Mouse (Mus musculus) activated CD4-positive, CD25-positive, alpha-beta regulatory T cell (primary cell): ENCODE data around the gene Hmcn1. TPM values are rescaled to one million over a fixed set of nuclear protein-coding genes. Genes with fewer than 3 reads are reported as not detected.

Source experiments
- polyA plus RNA-seq, 2 experiments: library from polyadenylated mRNA; unstranded; fragments of 100-300 nt; shearing (Covaris generic); gene quantifications; one replicate each; pipeline ENCODE4 v1.2.1; 2017

The Hmcn1 gene
- polyA plus RNA-seq: under 1 TPM; 0.21 to 0.25 TPM

DNA sequence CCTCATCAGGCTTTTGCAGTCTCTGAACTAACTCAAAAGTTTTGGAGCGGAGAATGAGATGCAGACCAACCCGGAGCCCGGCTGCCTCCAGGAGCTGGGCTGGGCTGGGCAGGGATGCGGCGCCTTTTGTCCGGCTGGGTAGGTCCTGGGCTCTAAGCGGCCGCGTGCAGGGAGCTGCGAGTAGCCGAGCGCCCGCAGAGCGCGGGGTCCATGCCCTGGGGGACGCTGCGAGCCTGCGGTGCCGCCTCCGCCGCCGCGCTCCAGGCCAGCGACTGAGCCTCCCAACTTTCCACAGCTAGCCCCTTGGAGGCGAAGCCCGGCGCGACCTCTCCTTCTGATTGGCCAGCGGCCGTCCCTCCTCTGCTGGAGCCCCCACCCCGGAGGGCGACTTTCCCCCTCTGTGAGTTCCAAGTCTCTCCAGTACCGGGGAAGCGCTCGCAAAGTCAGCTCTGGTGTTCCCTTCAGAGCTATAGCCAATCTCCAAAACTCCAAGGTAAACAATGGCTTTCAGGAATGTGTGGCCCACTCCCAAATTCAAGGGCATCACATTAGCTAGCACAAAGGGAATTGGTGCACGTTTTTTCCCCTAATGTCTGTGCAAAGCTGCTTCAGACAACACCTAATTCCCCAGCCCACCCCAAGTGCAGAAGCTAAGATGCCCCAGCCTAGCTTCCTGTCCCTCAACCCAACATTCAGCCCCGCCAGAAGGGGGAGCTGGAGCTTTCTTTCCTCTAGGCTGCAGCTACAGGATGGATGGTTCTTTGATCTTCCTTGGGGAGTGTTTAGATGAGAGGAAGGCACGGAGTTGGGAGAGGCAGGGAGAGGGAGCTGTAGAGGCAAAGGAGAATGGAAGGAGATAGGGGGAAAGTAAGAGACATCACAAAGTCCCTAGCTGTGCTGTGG, at the start of gene Hmcn1:
Gene Hmcn1, minus strand, starts transcription at position 274 of the 903 bp plus-strand sequence.

Other genes with a start within 250 kb of the Hmcn1 start
- gene Gm47985, start 189.1 kb upstream of the Hmcn1 start, polyA plus RNA-seq: under 1 TPM in 1 of 2 experiments, not detected in 1; 0.38 TPM
- under 1 TPM in 1 of 2 experiments, not detected in 1; 0.14 TPM for gene Gm8947, start 198.9 kb upstream of the Hmcn1 start, polyA plus RNA-seq
- gene Gm47995, start 205.0 kb upstream of the Hmcn1 start, polyA plus RNA-seq: not detected
- under 1 TPM in 1 of 2 experiments, not detected in 1; 0.23 TPM for gene 3110040M04Rik, start 210.7 kb upstream of the Hmcn1 start, polyA plus RNA-seq
- not detected for gene Gm47996, start 216.7 kb upstream of the Hmcn1 start, polyA plus RNA-seq